10 mouse cellular contexts compared by ENCODE assay signal in the genomic region with DNA sequence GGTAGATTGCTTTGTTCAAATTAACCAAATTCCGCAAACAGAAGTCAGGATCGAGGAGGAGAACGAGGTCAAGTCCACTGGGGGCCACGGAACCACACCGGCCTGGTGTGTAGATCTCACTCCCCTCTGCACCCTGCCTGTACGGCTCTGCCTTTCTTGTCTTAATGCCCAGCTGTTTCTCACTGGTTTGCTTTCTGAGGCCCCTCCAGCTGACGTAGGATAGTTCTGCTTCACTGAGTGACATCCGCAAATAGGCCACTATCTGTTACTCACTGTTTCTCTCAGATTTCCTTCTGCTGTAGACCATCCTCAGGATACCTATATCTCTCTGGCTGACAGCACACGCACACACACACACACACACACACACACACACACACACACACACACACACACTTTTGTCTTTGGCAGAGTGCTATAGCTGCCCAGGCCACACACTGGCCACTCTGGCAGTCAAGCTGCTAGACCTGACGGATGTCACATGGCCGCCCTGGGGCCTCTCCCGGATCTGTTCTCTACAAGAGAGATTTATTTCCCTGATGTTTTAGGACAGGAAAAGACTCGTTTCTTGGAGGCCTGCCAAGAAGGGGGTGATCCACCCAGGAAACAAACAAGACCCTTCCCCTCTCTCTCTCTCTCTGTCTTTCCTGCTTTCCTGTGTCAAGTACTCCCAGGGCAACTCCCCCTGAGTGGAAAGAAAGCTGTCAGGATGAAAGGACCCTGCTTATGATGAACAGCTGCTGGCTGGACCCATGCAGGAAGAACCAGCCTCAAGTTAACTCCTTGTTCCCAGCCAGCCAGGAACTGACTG.
DNase-seq lines count a peak whose midpoint lies in the region; ATAC-seq lines count a peak whose summit lies in the region.
"Had no signal": no experiment of that assay in that cellular context is flagged by ENCODE, and none has a peak within 500 bp of the region (broad histone marks: within the 10 kb centered on the region; RNA-seq: fewer than 3 reads in every experiment).

No protein-coding gene starts in this region.

- peak overlapping the region; percentile 42; the same call in 1 of the 2 replicates for H3K27ac ChIP-seq in hindbrain, embryonic 12.5 days
- peak overlapping the region; percentile 75 for H3K27ac ChIP-seq in limb, embryonic 12.5 days
- no peak overlapping the region for H3K27ac ChIP-seq in midbrain, embryonic 16.5 days (ENCODE audit: low read length)

- H3K4me2 ChIP-seq in hindbrain, embryonic 12.5 days (replicated peaks), result no peak overlapping the region
- H3K4me2 ChIP-seq in limb, embryonic 12.5 days, result no peak overlapping the region
- no peak overlapping the region for H3K4me2 ChIP-seq in midbrain, embryonic 16.5 days (ENCODE audit: low read length)

- no peaks in the 10 kb centered on the region for H3K9me3 ChIP-seq in hindbrain, embryonic 12.5 days (replicated peaks)
- H3K9me3 ChIP-seq in limb, embryonic 12.5 days, result 0 out of 2 replicates have a peak, but pooled peaks cover 5% of the 10 kb centered on the region
- H3K9me3 ChIP-seq in midbrain, embryonic 16.5 days (replicated peaks; ENCODE audit: control insufficient read depth, low read length, poor library complexity, severe bottlenecking), result no peaks in the 10 kb centered on the region

- no peaks in the 10 kb centered on the region for H3K27me3 ChIP-seq in hindbrain, embryonic 12.5 days
- no peaks in the 10 kb centered on the region for H3K27me3 ChIP-seq in limb, embryonic 12.5 days
- no peaks in the 10 kb centered on the region for H3K27me3 ChIP-seq in midbrain, embryonic 16.5 days (ENCODE audit: control insufficient read depth, insufficient read depth, low read depth, low read length)

- H3K4me3 ChIP-seq in hindbrain, embryonic 12.5 days, result no peak overlapping the region
- H3K4me3 ChIP-seq in limb, embryonic 12.5 days (replicated peaks), result no peak overlapping the region
- H3K4me3 ChIP-seq in midbrain, embryonic 16.5 days (ENCODE audit: low read depth, low read length), result no peak overlapping the region
- H3K4me3 ChIP-seq: erythroblast, embryonic 14.5 days had no signal

- no peak overlapping the region for H3K9ac ChIP-seq in hindbrain, embryonic 12.5 days
- no peak overlapping the region for H3K9ac ChIP-seq in limb, embryonic 12.5 days (replicated peaks)
- H3K9ac ChIP-seq in midbrain, embryonic 16.5 days (ENCODE audit: low read depth, low read length), result no peak overlapping the region

- H3K4me1 ChIP-seq in hindbrain, embryonic 12.5 days, result peaks cover 16% of the 10 kb centered on the region
- H3K4me1 ChIP-seq in limb, embryonic 12.5 days (replicated peaks), result peaks cover 18% of the 10 kb centered on the region
- H3K4me1 ChIP-seq in midbrain, embryonic 16.5 days (ENCODE audit: control insufficient read depth, insufficient read depth, low read length), result peaks cover 5% of the 10 kb centered on the region

- H3K36me3 ChIP-seq in hindbrain, embryonic 12.5 days, result no peaks in the 10 kb centered on the region
- H3K36me3 ChIP-seq in limb, embryonic 12.5 days, result no peaks in the 10 kb centered on the region
- no peaks in the 10 kb centered on the region for H3K36me3 ChIP-seq in midbrain, embryonic 16.5 days (ENCODE audit: control insufficient read depth, insufficient read depth, low read length)
- H3K36me3 ChIP-seq: G1E had no signal

- intact Hi-C loops in left cerebral cortex, postnatal 25 days (cut with DNase I), result no loop called here

- 52% methylated on average over 13 of the region's 13 CpGs for WGBS in hindbrain, embryonic 12.5 days
- 45% methylated on average over 13 of the region's 13 CpGs for WGBS in limb, embryonic 12.5 days
- WGBS in midbrain, embryonic 16.5 days, result 56% methylated on average over 13 of the region's 13 CpGs

- peak; percentile 9 for DNase-seq in 3T3-L1 (ENCODE audit: low read depth, low spot score)
- DNase-seq in embryo, embryonic 11.5 days (ENCODE audit: low read depth, low spot score), result peak; percentile 73
- no peak for DNase-seq in left cerebral cortex, postnatal 25 days (ENCODE audit: low spot score in 2 of 2)
- DNase-seq in thymus, postnatal 4 days, result no peak
- DNase-seq in right cerebral cortex, postnatal 25 days, result no peak

- ATAC-seq in hindbrain, embryonic 12.5 days (ENCODE audit: low FRiP score), result peak; percentile 77
- peak; percentile 68; the same call in 1 of the 2 replicates for ATAC-seq in limb, embryonic 12.5 days (ENCODE audit: insufficient number of reproducible peaks, insufficient read depth, low FRiP score, low TSS enrichment, low read depth)
- 0 out of 2 replicates have a peak, but pooled peaks have one; percentile 39 for ATAC-seq in midbrain, embryonic 16.5 days

Comparison
In these comparisons a context has a peak if more than half of its experiments do, and no peak if none do; other contexts are left out.
1. DNase-seq: peak in 3T3-L1 (single experiment) and embryo, embryonic 11.5 days (single experiment); none in left cerebral cortex, postnatal 25 days (0 of 2), thymus, postnatal 4 days (single experiment) and right cerebral cortex, postnatal 25 days (single experiment).
2. Peak in every context shown above with its lines, with median percentiles within 50 percentile points of each other: ATAC-seq.